Mouse (Mus musculus): ENCODE measurements around the gene Comt. TPM values are rescaled to one million over a fixed set of nuclear protein-coding genes. Genes with fewer than 3 reads are reported as not detected.

Gene Comt
- total RNA-seq (2021) (100 to 1,000 TPM; 139 to 150 TPM), polyA plus RNA-seq (2012; rRNA removed) (208 and 236 TPM in 2 replicates)
- long read RNA-seq, transcript Comt-202 (5 exons, 1,866 nt), result major isoform, 33 of 77 reads
- long read RNA-seq, transcript Comt-201 (6 exons, 1,397 nt), result minor isoform, 16 of 77 reads
- long read RNA-seq, partial matches to known transcripts, result 23 of 77 reads
- long read RNA-seq, other reads (novel, unspliced or antisense), result 5 of 77 reads

DNA sequence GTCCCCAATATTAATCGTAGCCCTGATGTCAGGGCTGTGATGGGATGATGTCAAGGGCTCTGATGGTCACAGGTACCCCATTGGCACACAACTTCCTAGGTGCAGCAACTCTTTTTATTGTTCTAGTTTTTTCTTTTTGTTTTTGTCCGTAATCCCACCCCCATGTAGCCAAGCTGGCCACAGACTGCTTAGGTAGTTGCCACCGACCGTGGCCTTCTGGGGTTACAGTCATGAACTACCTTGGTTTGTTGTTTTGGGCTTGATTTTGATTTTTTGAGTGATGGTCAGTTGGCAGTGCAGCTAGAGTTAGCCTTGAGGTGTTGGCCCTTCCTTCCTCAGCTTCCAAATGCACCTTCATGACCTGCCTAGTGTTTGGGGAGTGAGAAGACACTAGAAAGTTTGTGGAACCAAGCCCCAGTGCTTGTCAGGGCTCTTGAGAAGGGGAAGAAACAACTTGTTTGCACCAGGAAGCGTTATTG lies at the start of gene Comt:
TSS of gene Comt (minus strand) at position 51 of the 479 bp plus-strand sequence.
- 68% methylated on average over 5 of the region's 5 CpGs for WGBS
- Histone ChIP-seq H3K27ac (peak within 1 kb of the TSS; percentile 92), H3K9ac (ENCODE audit: low read depth, low read length) (peak within 1 kb of the TSS; percentile 91), H3K4me3 (peak within 1 kb of the TSS; percentile 77), H3K27me3 (ENCODE audit: control insufficient read depth, insufficient read depth, low read length) (no peaks in the 10 kb centered on the region), H3K36me3 (ENCODE audit: control insufficient read depth, insufficient read depth, low read length) (peaks cover 12% of the 10 kb centered on the region), H3K4me1 (ENCODE audit: control insufficient read depth, insufficient read depth, low read length) (peaks cover 11% of the 10 kb centered on the region), H3K79me2 (replicated peaks; ENCODE audit: control insufficient read depth, insufficient read depth, low read length) (no peaks in the 10 kb centered on the region)
- TF ChIP-seq CTCF (IDR thresholded peaks at IDR 0.05) (no peak), POLR2A (IDR thresholded peaks at IDR 0.05; ENCODE audit: insufficient read depth, low read depth, low read length) (no peak), EP300 (IDR thresholded peaks at IDR 0.05; ENCODE audit: insufficient read depth, low read depth, low read length) (no peak)
- no peak for DNase-seq
- intact Hi-C loops (cut with DNase I), result loop anchor here (2.0 to 5.0 kb wide), 2 partner anchors 34 to 85 kb away; no protein-coding TSS in a partner anchor

- H3K27me3 ChIP-seq (ENCODE audit: control insufficient read depth, insufficient read depth, low read length), result no peaks in the 10 kb centered on the region
- 75% methylated on average over 2 of the region's 2 CpGs for WGBS
- no peak overlapping the region for H3K27ac ChIP-seq
- H3K9ac ChIP-seq (ENCODE audit: low read depth, low read length), result no peak overlapping the region
- no peaks in the 10 kb centered on the region for H3K79me2 ChIP-seq (replicated peaks; ENCODE audit: control insufficient read depth, insufficient read depth, low read length)
- H3K4me1 ChIP-seq (ENCODE audit: control insufficient read depth, insufficient read depth, low read length), result no peaks in the 10 kb centered on the region
- H3K4me3 ChIP-seq, result no peak overlapping the region
- intact Hi-C loops (cut with DNase I), result no loop called here
- TF ChIP-seq CTCF (IDR thresholded peaks at IDR 0.05) (no peak), EP300 (IDR thresholded peaks at IDR 0.05; ENCODE audit: insufficient read depth, low read depth, low read length) (no peak), POLR2A (IDR thresholded peaks at IDR 0.05; ENCODE audit: insufficient read depth, low read depth, low read length) (no peak)
- no peaks in the 10 kb centered on the region for H3K36me3 ChIP-seq (ENCODE audit: control insufficient read depth, insufficient read depth, low read length)
- no peak for DNase-seq
Observed at GRCm38 (mm10) chr16:18474021-18474420, 47.4 kb upstream of the Comt start.

DNA sequence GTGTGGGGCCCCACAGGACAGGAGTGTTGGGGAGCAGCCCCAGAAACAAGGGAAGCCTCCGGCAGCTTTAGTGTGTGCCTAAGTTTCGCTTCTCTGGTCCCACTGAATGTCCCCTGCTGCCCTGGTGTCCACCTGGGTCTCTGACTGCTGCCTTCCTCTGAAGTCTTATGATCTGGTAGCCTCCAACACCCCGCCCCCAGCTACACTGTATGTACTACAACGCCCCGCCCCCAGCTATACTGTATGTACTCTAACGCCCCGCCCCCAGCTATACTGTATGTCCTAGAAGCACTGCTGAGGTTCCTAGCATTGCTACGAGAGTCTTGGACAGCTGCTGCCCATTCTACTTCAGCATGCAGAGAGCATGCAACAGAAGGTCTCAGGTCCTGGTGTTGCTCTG lies 46.3 kb upstream of the Comt start:
- Histone ChIP-seq H3K27ac (no peak overlapping the region), H3K9ac (ENCODE audit: low read depth, low read length) (no peak overlapping the region), H3K79me2 (replicated peaks; ENCODE audit: control insufficient read depth, insufficient read depth, low read length) (no peaks in the 10 kb centered on the region), H3K36me3 (ENCODE audit: control insufficient read depth, insufficient read depth, low read length) (no peaks in the 10 kb centered on the region), H3K27me3 (ENCODE audit: control insufficient read depth, insufficient read depth, low read length) (no peaks in the 10 kb centered on the region), H3K4me3 (no peak overlapping the region), H3K4me1 (ENCODE audit: control insufficient read depth, insufficient read depth, low read length) (no peaks in the 10 kb centered on the region)
- TF ChIP-seq POLR2A (IDR thresholded peaks at IDR 0.05; ENCODE audit: insufficient read depth, low read depth, low read length), result no peak
- TF ChIP-seq CTCF (IDR thresholded peaks at IDR 0.05), result no peak
- TF ChIP-seq EP300 (IDR thresholded peaks at IDR 0.05; ENCODE audit: insufficient read depth, low read depth, low read length), result no peak
- no peak for DNase-seq
- intact Hi-C loops (cut with DNase I), result no loop called here
- WGBS, result 95% methylated on average over 8 of the region's 8 CpGs

- no peaks in the 10 kb centered on the region for H3K79me2 ChIP-seq (replicated peaks; ENCODE audit: control insufficient read depth, insufficient read depth, low read length)
- H3K4me3 ChIP-seq, result no peak overlapping the region
- H3K36me3 ChIP-seq (ENCODE audit: control insufficient read depth, insufficient read depth, low read length), result no peaks in the 10 kb centered on the region
- no peak for DNase-seq
- no peak overlapping the region for H3K27ac ChIP-seq
- H3K9ac ChIP-seq (ENCODE audit: low read depth, low read length), result no peak overlapping the region
- no peaks in the 10 kb centered on the region for H3K27me3 ChIP-seq (ENCODE audit: control insufficient read depth, insufficient read depth, low read length)
- 98% methylated on average over 4 of the region's 4 CpGs for WGBS
- intact Hi-C loops (cut with DNase I), result no loop called here
- no peak for TF ChIP-seq POLR2A (IDR thresholded peaks at IDR 0.05; ENCODE audit: insufficient read depth, low read depth, low read length)
- TF ChIP-seq EP300 (IDR thresholded peaks at IDR 0.05; ENCODE audit: insufficient read depth, low read depth, low read length), result no peak
- TF ChIP-seq CTCF (IDR thresholded peaks at IDR 0.05), result no peak
- no peaks in the 10 kb centered on the region for H3K4me1 ChIP-seq (ENCODE audit: control insufficient read depth, insufficient read depth, low read length)
Observed at GRCm38 (mm10) chr16:18472416-18472815, 45.8 kb upstream of the Comt start.

GRCm38 (mm10) chr16:18471976-18472375 lies 45.3 kb upstream of the Comt start:
- Histone ChIP-seq H3K27me3 (ENCODE audit: control insufficient read depth, insufficient read depth, low read length) (no peaks in the 10 kb centered on the region), H3K27ac (no peak overlapping the region), H3K9ac (ENCODE audit: low read depth, low read length) (no peak overlapping the region), H3K79me2 (replicated peaks; ENCODE audit: control insufficient read depth, insufficient read depth, low read length) (no peaks in the 10 kb centered on the region), H3K4me1 (ENCODE audit: control insufficient read depth, insufficient read depth, low read length) (no peaks in the 10 kb centered on the region), H3K36me3 (ENCODE audit: control insufficient read depth, insufficient read depth, low read length) (no peaks in the 10 kb centered on the region), H3K4me3 (no peak overlapping the region)
- TF ChIP-seq EP300 (IDR thresholded peaks at IDR 0.05; ENCODE audit: insufficient read depth, low read depth, low read length), result no peak
- TF ChIP-seq POLR2A (IDR thresholded peaks at IDR 0.05; ENCODE audit: insufficient read depth, low read depth, low read length), result no peak
- TF ChIP-seq CTCF (IDR thresholded peaks at IDR 0.05), result no peak
- DNase-seq, result no peak
- intact Hi-C loops (cut with DNase I), result no loop called here
- 83% methylated on average over 6 of the region's 6 CpGs for WGBS

DNA sequence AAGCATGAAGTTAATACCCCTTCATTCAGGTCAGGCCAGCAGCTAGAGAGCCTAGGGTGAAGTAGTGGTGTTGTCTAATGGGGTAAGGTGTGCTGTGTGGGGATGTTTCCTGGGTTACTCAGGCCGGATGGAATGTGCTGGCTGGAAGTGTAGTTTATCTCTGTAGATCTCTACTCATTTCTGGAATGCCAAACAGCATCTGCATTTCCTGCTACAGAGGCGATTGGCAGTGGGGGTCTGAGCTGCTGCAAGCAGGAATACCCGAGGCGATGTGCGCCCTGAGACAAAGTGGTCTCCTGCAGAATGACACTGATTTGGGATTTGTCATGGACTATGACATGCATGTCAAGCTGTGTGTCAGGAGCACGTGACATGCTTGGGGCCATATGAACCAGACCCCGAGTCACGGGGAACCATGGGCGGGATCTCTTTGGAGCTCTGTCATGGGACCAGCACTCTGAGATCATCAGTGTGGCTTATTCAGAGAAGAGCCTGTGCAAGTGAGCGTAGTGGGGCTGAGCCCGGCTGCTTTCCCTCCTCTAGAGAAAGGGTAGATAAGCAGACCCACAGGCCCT lies 44.8 kb upstream of the Comt start:
- Histone ChIP-seq H3K79me2 (replicated peaks; ENCODE audit: control insufficient read depth, insufficient read depth, low read length) (no peaks in the 10 kb centered on the region), H3K9ac (ENCODE audit: low read depth, low read length) (no peak overlapping the region), H3K4me3 (no peak overlapping the region), H3K27me3 (ENCODE audit: control insufficient read depth, insufficient read depth, low read length) (no peaks in the 10 kb centered on the region), H3K4me1 (ENCODE audit: control insufficient read depth, insufficient read depth, low read length) (no peaks in the 10 kb centered on the region), H3K27ac (no peak overlapping the region), H3K36me3 (ENCODE audit: control insufficient read depth, insufficient read depth, low read length) (no peaks in the 10 kb centered on the region)
- DNase-seq, result no peak
- 74% methylated on average over 11 of the region's 11 CpGs for WGBS
- intact Hi-C loops (cut with DNase I), result no loop called here
- TF ChIP-seq EP300 (IDR thresholded peaks at IDR 0.05; ENCODE audit: insufficient read depth, low read depth, low read length), result no peak
- no peak for TF ChIP-seq POLR2A (IDR thresholded peaks at IDR 0.05; ENCODE audit: insufficient read depth, low read depth, low read length)
- TF ChIP-seq CTCF (IDR thresholded peaks at IDR 0.05), result no peak

Data from heart, adult 2 months (tissue).